Mouse (Mus musculus) limb, embryonic 14.5 days (tissue): ENCODE data around the gene Slc12a3. TPM values are rescaled to one million over a fixed set of nuclear protein-coding genes. Genes with fewer than 3 reads are reported as not detected.

ENCODE experiments used
- ATAC-seq: fragments of 200-750 bp; cut with Nextera tagmentation; 2 replicates; pipeline ENCODE4 v1.8.0; 2017; ENCODE audit warnings: low read depth, moderate number of reproducible peaks, moderate TSS enrichment; ENCODE audit not compliant: low FRiP score
- DNase-seq: peaks from one replicate; pipeline ENCODE4 v3.0.0-alpha.2; 2015; ENCODE audit warnings: low spot score
- H3K27ac ChIP-seq: fragments of 300-500 bp; sonication (generic); replicated peaks from 2 replicates; pipeline ENCODE4 v1.5.1; 2014; ENCODE audit warnings: low read depth, mild to moderate bottlenecking, low read length, moderate library complexity, mixed read lengths
- H3K27me3 ChIP-seq: fragments of 300-500 bp; sonication (generic); 2 replicates; pipeline ENCODE4 v1.6.1; 2014; ENCODE audit warnings: low read length, mixed read lengths; ENCODE audit not compliant: control insufficient read depth, insufficient read depth
- H3K36me3 ChIP-seq: fragments of 300-500 bp; sonication (generic); 2 replicates; pipeline ENCODE4 v1.6.1; 2014; ENCODE audit warnings: mild to moderate bottlenecking, low read length, moderate library complexity, mixed read lengths; ENCODE audit not compliant: control insufficient read depth, insufficient read depth
- H3K4me1 ChIP-seq: fragments of 300-500 bp; sonication (generic); 2 replicates; pipeline ENCODE4 v1.6.1; 2014; ENCODE audit warnings: antibody characterized with exemption, low read length, mixed read lengths; ENCODE audit not compliant: control insufficient read depth, insufficient read depth
- H3K4me2 ChIP-seq: fragments of 300-500 bp; sonication (generic); replicated peaks from 2 replicates; pipeline ENCODE4 v1.6.1; 2014; ENCODE audit warnings: low read depth, mild to moderate bottlenecking, low read length, moderate library complexity; ENCODE audit not compliant: severe bottlenecking
- H3K4me3 ChIP-seq: fragments of 300-500 bp; sonication (generic); replicated peaks from 2 replicates; pipeline ENCODE4 v1.5.1; 2014; ENCODE audit warnings: low read length
- H3K9ac ChIP-seq: fragments of 300-500 bp; sonication (generic); 2 replicates; pipeline ENCODE4 v1.6.1; 2014; ENCODE audit warnings: mild to moderate bottlenecking, low read depth, low read length, moderate library complexity; ENCODE audit not compliant: severe bottlenecking
- H3K9me3 ChIP-seq: fragments of 300-500 bp; sonication (generic); 2 replicates; pipeline ENCODE4 v1.6.1; 2016; ENCODE audit warnings: low read length; ENCODE audit not compliant: control insufficient read depth
- POLR2A ChIP-seq: fragments of 200-500 bp; IDR thresholded peaks from 2 replicates; pipeline ENCODE4 v1.8.0; 2012; ENCODE audit warnings: inconsistent platforms, mild to moderate bottlenecking, moderate library complexity, borderline replicate concordance; ENCODE audit not compliant: insufficient read depth, insufficient read length; ENCODE audit errors: extremely low read depth
- WGBS: fragments of 180-500 bp; shearing (Covaris S2); extraction: QIAGEN DNeasy Blood & Tissue Kit; methylation state at CpG from one replicate; pipeline ENCODE4 v1.1.7; 2014; 5-methylcytosine and 5-hydroxymethylcytosine counted together
- polyA plus RNA-seq, 2 experiments: library from polyadenylated mRNA; depleted of rRNA in 1 of 2; stranded (reverse) in 1 of 2; unstranded in 1 of 2; fragments of >200 nt; fragmentation: Nextera tagmentation in 1 of 2; extraction: Ambion mirVana in 1 of 2; gene quantifications; 2 replicates each; pipeline versions ENCODE4 v1.2.1 to v1.2.3; 2012 to 2014

Slc12a3 gene
- polyA plus RNA-seq, 2 experiments = 0.08 TPM; not detected in 1

DNA sequence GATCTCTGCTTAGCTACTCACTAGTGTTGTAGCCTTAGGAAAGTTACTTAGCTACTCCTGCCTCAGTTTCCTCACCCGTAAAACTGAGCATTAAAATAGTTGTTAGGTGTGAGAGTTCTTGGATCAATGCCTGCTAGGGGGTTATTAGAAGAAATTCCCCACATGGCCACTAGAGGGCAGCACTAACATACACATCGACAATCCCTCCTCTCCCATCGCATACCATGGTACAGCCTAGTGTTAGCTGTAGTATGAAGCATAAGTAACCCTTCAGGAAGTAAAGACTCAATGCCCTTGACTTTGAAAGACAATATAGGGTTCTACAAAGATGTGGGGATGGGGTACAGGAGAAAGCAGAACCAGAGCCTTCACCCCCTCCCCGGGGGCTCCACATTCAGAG is 1.7 kb downstream of the Slc12a3 start:
- Histone ChIP-seq H3K4me1 (no peaks in the 10 kb centered on the region), H3K36me3 (no peaks in the 10 kb centered on the region), H3K9me3 (no peaks in the 10 kb centered on the region), H3K9ac (no peak overlapping the region), H3K4me3 (no peak overlapping the region), H3K27me3 (no peaks in the 10 kb centered on the region; the same call in 1 of the 2 replicates), H3K4me2 (no peak overlapping the region), H3K27ac (no peak overlapping the region)
- DNase-seq (peak; percentile 85), ATAC-seq (peak; percentile 16; the same call in 1 of the 2 replicates)
- 27% methylated on average over 4 of the region's 4 CpGs for whole genome bisulfite sequencing
- no peak for TF ChIP-seq POLR2A

DNA sequence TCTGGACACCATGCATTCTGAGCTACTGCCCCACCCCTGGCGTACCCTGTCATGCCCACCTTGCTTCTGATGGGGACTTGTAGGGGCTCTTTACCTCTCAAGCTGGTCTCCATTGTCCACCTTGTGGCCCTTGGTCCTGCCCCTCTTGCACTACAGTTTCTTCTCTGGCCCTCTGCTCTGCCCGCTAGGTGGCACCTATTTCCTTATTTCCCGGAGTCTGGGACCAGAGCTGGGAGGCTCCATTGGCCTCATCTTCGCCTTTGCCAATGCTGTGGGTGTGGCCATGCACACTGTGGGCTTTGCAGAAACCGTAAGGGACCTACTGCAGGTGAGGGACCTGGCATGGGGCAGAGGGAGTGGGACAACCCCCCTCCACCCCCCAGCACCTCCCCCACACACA is 4.3 kb downstream of the Slc12a3 start:
- no peak overlapping the region for H3K4me3 ChIP-seq
- no peak for DNase-seq
- no peak overlapping the region for H3K27ac ChIP-seq
- no peaks in the 10 kb centered on the region for H3K4me1 ChIP-seq
- ATAC-seq = no peak
- H3K36me3 ChIP-seq = no peaks in the 10 kb centered on the region
- no peaks in the 10 kb centered on the region for H3K9me3 ChIP-seq
- H3K4me2 ChIP-seq = no peak overlapping the region
- TF ChIP-seq POLR2A = no peak
- H3K27me3 ChIP-seq = no peaks in the 10 kb centered on the region; the same call in 1 of the 2 replicates
- H3K9ac ChIP-seq = no peak overlapping the region
- WGBS = 55% methylated on average over 5 of the region's 5 CpGs

DNA sequence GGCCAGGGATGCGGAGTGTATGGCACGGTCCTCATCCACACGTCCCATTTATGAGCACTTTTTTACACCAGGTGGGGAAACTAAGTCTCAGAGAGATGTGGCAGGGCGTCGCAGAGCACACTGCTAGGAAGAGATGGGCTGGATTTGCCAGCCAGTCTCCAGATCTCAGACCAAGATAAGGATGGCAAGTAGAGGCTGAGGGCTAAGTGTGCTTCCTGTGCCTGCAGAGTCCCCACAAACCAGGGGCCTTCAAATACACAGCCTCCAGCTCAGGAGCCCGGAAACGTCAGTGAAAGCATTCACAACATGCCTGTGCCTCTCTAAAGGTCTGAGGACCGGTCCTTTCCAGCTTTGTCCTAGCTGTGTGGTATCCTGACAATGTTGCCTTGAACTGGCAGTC is 8.6 kb downstream of the Slc12a3 start:
- Histone ChIP-seq H3K9me3 (no peaks in the 10 kb centered on the region), H3K9ac (no peak overlapping the region), H3K4me1 (no peaks in the 10 kb centered on the region), H3K4me2 (no peak overlapping the region), H3K27ac (no peak overlapping the region), H3K36me3 (no peaks in the 10 kb centered on the region), H3K27me3 (no peaks in the 10 kb centered on the region), H3K4me3 (no peak overlapping the region)
- 81% methylated on average over 8 of the region's 8 CpGs for WGBS
- no peak for TF ChIP-seq POLR2A
- ATAC-seq (no peak), DNase-seq (no peak)

DNA sequence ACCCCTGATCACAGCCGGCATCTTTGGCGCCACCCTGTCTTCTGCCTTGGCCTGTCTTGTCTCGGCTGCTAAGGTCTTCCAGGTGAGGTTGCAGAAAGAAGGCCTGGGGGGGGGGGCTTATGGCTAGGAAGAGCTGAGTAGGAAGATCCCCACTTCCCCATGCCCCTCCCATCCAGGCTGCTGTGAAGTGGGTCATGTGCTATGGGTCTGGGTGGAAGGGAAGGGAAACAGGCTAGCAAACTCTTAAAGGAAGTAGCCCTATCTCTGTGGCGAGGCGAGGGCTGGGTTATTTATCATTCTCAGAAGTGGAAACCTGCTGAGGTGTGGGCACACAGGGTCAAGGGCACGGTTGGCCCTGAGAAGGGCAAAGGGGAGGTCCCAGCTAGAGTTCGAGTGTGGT is 11.8 kb downstream of the Slc12a3 start:
- no peak overlapping the region for H3K4me3 ChIP-seq
- H3K27ac ChIP-seq = no peak overlapping the region
- no peaks in the 10 kb centered on the region for H3K4me1 ChIP-seq
- H3K4me2 ChIP-seq = no peak overlapping the region
- H3K27me3 ChIP-seq = no peaks in the 10 kb centered on the region
- 75% methylated on average over 5 of the region's 7 CpGs for WGBS
- ATAC-seq = no peak
- H3K9me3 ChIP-seq = no peaks in the 10 kb centered on the region
- no peaks in the 10 kb centered on the region for H3K36me3 ChIP-seq
- DNase-seq = no peak
- H3K9ac ChIP-seq = no peak overlapping the region
- TF ChIP-seq POLR2A = no peak

DNA sequence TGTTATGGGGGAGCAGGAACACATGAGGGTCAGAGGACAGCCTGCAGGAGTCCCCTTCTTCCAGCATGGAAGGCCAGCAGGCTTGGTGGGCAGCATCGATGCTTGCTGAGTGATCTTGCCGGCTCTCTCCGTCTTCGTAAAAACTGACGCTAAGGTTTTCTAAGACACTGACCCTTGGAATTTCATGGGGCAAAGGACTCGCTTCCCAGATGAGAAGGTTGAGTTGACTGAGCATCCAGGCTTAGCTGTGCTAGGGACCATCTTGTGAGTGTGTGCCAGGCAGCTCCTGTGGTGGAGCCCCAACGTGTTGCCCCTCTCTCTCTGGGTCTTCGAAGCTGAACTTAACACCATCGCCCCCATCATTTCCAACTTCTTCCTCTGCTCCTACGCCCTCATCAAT is 13.7 kb downstream of the Slc12a3 start:
- ATAC-seq (no peak), DNase-seq (no peak)
- Histone ChIP-seq H3K4me3 (no peak overlapping the region), H3K27ac (no peak overlapping the region), H3K36me3 (no peaks in the 10 kb centered on the region), H3K4me2 (no peak overlapping the region), H3K27me3 (no peaks in the 10 kb centered on the region), H3K9ac (no peak overlapping the region), H3K4me1 (no peaks in the 10 kb centered on the region), H3K9me3 (no peaks in the 10 kb centered on the region)
- 83% methylated on average over 10 of the region's 10 CpGs for WGBS
- no peak for TF ChIP-seq POLR2A

DNA sequence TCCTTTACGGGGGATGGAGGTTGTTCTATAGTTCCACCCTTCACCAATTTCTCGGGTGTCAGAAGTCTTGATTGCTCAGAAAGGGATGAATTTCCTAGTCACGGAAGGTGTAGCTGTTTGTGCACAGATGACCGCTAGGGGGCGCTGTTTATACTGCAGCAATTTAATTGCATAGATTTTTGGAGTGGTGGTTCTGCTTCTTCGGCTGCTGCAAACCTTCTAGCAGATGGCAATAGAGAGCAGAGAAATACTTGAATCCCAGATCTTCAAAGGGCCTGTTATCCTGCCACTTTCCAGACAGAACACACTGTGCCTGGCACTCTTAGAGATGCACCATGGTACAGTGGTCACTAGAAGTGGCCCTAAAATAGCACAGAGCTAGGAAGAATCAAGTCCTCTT is 14.3 kb downstream of the Slc12a3 start:
- no peak overlapping the region for H3K27ac ChIP-seq
- H3K4me2 ChIP-seq = no peak overlapping the region
- H3K36me3 ChIP-seq = no peaks in the 10 kb centered on the region
- no peaks in the 10 kb centered on the region for H3K27me3 ChIP-seq
- 15% methylated on average over 6 of the region's 6 CpGs for WGBS
- no peak overlapping the region for H3K4me3 ChIP-seq
- peak; percentile 67 for DNase-seq
- no peak for ATAC-seq
- no peaks in the 10 kb centered on the region for H3K9me3 ChIP-seq
- no peak overlapping the region for H3K9ac ChIP-seq
- no peak for TF ChIP-seq POLR2A
- H3K4me1 ChIP-seq = no peaks in the 10 kb centered on the region
